Mouse (Mus musculus) adrenal gland, adult 8-10 months (tissue): ENCODE results near the gene Tnfsf12. TPM values are rescaled to one million over a fixed set of nuclear protein-coding genes. Genes with fewer than 3 reads are reported as not detected.
"Not testable (repeated sequence)": the region's sequence is repeated elsewhere in the genome, so short reads cannot be mapped to it uniquely, and the experiment has no call there.

Source experiments
- DNase-seq: peaks from one replicate; pipeline ENCODE4 v3.0.0; 2022
- total RNA-seq, 4 experiments: library from RNA; stranded (reverse); gene quantifications; 2 replicates each; pipeline ENCODE4 v1.2.4; 2022

Gene Tnfsf12
- 10 to 100 TPM; 24.1 to 47.6 (median 36.3) TPM for total RNA-seq

- DNase-seq: peak; percentile 72
Observed at GRCm38 (mm10) chr11:69695361-69696181, at the start of gene Tnfsf12, which contains the start of gene Tnfsfm13. Gene Tnfsf12 (minus strand): TSS chr11:69695849. Gene Tnfsfm13 (minus strand): TSS chr11:69696098.

DNA sequence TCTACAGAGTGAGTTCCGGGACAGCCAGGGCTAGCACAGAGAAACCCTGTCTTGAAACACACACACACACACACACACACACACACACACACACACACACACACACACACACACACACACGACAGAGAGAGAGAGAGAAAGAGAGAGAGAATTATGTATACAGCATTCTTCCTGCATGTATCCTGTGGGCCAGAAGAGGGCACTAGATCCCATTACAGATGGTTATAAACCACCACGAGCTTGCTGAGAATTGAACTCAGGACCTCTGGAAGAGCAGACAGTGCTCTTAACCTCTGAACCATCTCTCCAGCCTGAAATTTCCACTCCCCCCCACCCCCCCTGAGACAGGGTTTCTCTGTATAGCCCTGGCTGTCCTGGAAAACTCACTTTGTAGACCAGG is 35.8 kb upstream of the Tnfsf12 start:
- not testable (repeated sequence) for DNase-seq

DNA sequence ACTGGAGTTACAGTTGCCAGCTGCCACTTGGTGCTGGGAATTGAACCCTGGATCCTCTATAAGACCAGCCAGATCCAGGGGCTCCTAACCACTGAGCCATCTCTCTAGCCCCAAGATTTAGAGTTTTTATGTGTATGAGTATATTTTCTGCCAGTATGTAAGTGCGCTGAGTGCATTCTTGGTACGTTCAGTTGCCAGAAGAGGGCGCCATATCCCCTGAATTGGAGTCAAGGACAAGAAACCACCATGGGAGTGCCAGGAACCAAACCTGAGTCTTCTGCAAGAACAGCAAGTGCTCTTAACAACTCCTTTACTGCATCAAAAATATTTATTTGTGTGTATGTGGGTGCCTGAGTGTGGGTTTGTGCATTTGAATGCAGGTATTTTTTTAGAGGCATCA is 33.4 kb upstream of the Tnfsf12 start:
- peak; percentile 45 for DNase-seq

DNA sequence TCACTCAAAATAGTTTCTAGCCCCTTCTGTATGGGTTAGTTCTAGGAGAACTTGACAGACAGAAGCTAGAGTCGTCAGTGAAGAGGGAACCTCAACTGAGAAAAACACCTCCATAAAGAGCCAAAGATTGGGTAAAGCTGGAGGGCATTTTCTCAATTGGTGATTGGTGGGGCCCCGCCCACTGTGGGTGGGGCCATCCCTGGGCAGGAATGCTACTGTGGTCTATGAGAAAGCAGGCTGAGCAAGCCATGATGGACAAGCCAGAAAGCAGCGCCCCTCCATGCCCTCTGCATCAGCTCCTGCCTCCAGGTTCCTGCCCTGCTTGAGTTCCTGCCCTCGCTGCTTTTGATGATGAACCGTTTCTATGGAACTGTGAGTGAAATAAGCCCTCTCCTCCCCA is 30.3 kb upstream of the Tnfsf12 start:
- DNase-seq: no peak

GRCm38 (mm10) chr11:69723074-69723473 is 27.4 kb upstream of the Tnfsf12 start:
- no peak for DNase-seq

DNA sequence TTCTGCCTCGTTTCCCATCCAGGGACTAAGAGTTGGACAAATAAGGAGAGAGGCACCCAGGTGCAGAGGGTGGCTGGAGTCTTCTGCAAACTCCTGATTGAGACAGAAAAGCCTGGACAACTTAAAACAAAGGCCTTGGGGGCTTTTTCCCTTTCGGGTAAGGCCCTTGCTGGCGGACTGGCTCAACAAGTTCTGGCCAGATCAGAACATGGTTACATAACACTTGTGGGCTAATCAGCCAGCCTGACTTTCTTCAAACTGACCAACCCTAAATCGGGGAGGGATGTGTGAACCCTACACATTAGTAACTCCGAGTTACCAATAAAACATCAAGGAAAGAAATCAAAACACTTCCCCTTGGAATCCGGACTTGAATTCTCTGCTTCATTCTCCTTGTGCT is 25.2 kb upstream of the Tnfsf12 start:
- no peak for DNase-seq

DNA sequence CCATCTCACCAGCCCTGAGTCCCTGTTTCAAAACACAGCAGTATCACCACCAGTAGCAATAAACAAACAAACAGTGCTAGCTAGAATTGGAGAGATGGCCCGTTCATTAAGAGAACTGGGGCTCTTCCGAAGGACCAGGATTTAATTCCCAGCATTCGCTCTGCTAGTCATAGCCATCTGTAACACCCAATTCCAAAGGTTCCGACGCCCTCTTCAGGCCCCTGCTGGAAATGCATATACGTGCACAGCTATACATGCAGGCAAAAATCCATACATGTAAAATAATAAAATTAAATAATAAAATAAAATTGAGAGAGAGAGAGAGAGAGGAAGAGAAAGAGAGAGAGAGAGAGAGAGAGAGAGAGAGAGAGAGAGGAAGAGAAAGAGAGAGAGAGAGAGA is 23.8 kb upstream of the Tnfsf12 start:
- DNase-seq: no peak

GRCm38 (mm10) chr11:69718661-69719060 is 23.0 kb upstream of the Tnfsf12 start:
- no peak for DNase-seq

DNA sequence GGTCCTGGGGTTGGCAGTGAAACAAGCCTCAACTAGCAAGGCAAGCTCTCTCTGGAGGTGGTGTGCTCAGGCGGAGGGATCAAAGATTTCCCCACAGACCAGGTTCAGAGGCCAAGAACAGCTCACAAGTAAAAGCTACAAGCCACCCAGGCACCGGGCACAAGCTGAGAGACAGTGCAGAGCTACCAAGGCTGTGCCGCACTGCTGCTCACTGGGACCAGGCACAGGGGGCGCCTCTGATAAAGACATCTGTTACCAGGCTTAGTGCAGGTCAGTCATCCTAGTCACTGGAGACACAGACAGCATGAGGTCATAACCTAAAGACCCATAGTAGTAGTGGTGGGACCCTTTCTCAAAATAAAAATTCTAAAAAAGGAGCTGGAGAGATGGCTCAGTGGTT is 21.3 kb upstream of the Tnfsf12 start:
- DNase-seq: no peak

DNA sequence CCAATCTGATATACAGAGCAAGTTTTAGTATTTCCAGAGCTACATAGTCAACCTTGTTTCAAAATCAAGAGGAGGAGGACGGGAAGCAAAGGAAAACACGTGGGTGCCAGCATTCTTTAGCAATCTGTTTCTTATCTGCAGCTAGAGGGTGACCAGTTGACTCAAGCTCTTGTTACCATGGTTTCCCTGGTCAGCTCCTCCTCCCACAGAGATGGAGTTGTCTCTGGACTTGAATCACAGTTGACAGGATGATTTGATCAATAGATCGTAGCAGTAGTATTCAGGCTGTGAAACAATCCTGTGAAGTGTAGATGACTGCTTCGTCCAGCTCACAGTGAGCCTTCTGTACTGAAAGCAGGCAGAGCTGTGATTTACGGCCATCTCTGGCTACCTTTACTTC is 20.3 kb upstream of the Tnfsf12 start:
- DNase-seq: peak; percentile 78

DNA sequence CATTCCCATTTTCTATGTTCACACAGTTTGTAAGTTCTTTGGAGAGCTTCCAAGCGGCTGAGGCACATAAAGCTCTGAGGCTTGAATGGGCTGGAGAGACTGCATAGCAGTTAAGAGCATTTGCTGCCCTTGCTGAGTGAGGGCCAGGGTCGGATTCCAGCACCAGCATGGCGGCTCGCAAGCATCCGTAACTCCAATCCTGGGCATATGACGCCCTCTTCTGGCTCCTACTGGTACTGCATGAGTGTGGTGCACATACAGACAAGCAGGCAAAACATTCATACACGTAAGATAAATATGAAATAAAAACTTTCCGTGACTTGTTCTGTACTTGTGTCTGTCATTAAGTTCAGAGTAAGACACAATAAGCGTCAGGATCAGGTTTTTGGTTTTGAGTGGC is 19.8 kb upstream of the Tnfsf12 start:
- peak; percentile 47 for DNase-seq

DNA sequence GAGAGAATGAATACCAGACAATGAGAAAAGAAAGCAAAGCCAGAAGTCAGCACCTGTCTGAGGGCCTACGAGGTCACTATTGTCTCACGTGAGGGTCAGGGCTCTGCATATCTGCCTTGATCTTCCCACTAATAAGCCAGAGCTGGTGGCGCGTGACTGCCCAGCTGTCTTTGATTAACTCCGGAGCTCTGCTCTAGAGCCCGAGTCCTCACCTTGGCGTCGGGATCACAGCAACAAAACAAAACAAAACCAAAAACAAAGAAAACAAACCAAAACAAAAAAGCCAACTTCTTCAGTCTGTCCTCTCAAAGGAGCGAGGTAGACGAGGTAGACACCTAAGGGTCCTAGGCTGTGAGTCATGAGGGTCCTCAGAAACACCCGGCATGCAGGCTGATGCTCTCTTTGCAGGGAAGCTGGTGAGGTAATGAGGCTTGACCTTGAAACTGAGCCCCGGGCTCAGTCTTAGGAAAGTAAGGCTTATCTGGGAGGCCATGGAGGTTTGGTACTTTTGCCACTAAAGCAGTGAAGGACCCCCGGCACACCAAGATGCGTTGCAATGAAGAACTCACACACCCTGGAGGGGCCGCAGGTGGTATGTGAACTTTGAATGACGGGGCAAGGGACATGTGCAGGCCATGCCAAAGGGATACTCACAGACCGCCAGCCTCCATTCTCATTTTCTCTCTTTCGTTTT is 19.1 kb upstream of the Tnfsf12 start:
- no peak for DNase-seq

DNA sequence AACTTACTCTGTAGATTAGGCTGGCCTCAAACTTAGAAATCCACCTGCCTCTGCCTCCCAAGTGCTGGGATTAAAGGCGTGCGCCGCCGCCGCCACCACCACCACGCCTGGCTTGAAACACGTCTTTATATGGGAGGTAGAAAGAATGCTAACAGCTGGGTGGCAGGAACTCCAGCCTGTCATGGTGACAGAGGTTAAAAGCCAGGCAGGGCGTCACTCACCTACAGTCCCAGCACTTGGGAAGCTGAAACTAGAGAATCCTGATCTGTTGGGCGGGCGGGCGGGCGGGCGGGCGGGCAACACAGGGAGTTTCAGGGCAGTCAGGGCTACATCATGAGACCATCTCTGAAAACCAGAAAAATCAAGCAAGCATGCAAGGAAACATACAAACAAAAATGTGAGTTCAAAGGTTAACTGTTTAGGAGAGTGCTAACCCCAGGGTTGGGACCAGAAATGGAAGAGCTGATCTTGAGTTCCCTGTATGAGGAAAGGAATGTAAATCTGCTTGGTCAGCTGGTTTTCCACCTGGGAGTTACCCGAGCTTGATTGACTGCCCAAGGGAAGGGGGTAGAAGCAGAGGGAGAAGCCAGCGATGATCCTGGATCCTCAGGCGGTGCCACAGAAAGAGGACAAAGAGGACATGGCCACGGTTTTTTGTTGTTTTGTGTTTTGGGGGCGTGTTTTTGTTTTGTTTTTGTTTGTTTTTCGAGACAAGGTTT is 17.5 kb upstream of the Tnfsf12 start:
- DNase-seq: no peak

- DNase-seq: no peak
Observed at GRCm38 (mm10) chr11:69711082-69711481, 15.4 kb upstream of the Tnfsf12 start.

GRCm38 (mm10) chr11:69710470-69710869 is 14.8 kb upstream of the Tnfsf12 start:
- DNase-seq: no peak

GRCm38 (mm10) chr11:69709554-69710446 is 14.2 kb upstream of the Tnfsf12 start:
- DNase-seq: no peak

DNA sequence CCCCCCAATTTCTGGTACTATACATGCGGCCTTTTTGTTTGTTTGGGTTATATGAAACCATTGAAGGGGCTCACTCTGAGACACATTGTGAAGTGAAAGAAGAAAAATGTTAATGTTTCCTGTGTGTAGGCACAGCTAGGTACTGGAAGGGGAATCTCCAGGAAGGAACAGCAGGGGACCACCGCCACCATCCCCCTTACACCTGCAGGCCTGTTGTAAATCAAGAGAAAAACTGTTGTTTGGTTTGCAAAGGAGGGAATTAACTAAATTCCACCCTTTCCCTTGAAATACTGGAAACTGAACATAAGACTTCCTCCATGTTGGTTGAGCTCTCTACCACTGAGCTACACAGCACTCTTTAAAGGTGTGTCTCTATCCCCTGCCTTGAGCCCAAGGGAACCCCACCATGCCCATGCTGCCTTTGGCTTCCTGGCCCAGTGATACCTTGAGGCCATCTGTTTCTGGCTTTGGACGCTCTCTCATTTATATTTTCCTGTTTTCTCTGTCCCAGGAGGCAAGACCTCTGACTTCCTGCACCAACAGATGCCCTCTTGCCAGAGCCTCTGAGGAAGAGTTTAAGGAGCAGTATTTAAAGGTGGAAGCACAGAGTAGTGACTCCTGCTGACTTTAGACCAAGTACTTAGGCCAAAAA is 13.1 kb upstream of the Tnfsf12 start:
- DNase-seq: no peak

DNA sequence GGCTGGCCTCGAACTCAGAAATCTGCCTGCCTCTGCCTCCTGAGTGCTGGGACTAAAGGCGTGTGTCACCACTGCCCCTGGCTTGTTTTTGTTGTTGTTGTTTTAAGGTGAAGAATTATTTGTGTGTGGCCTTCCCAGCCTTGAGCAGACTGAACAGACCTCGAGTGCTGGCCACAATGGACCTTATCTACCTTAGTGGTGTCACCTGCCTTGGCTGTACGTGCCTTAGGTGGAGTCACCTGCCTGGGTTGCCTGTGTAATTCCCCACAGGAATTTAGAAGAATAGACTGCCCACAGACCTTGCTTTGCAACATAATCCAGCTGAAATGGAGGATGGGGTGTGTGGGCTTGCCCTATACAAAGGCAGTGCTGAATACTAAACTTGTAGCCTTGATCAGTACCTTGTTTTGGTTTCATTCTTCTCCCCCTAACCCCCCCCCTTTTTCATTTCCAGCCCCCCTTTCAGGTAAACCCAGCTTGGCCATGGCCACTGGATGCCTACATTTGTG is 12.3 kb upstream of the Tnfsf12 start:
- DNase-seq: no peak

- DNase-seq: no peak
Observed at GRCm38 (mm10) chr11:69707480-69707847, 11.8 kb upstream of the Tnfsf12 start.

DNA sequence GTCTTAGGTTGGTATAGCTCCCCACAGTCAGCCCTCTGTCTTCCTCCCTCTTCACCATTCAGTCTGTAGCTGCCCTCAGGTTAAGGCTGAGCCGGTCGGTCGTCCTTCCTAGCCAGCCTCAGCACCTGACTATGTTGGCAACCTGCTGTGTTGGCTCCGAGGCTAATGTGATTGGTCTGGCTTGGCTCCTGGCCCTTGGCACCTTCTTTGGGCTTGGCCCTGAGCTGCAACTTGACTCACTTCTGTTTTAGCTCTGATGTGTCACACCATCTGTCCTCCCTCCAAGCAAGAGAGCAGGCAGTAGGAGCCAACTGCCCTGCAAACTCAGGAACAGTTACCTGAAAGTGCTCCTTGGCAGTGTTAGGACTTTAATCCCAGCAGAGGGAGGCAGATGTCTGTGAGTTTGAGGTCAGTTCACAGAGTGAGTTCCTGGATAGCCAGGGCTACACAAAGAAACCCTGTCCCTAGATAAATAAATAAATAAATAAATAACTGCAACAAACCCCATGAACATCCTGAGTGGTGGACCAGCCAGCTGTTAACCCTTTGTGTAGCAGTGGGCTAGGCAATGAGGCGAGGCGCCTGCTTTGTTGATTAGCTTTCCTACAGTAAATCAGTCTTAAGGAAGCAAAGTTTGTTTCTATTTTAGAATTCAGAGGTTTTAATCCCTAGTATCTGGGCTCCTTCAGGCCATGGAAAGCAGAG is 11.3 kb upstream of the Tnfsf12 start:
- DNase-seq: peak; percentile 89

DNA sequence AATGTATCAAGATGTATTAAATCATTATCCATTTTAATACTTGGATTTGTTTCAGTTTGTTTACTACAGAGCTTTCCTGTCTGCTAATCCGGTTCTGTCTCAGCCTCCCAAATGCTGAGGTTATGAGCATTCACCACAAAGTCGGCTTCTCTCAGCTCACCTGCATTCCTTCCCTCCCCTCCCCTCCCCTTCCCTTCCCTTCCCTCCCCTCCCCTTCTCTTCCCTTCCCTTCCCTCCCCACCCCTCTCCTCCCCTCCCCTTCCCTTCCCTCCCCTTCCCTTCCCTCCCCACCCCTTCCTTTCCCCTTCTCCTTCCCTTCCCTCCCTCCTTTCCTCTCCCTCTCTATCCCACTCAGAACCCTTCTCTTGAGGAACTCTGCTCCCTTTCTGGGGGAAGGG is 9.0 kb upstream of the Tnfsf12 start:
- DNase-seq: no peak
